ENCODE assay signal across 18 mouse cellular contexts in the genomic region with DNA sequence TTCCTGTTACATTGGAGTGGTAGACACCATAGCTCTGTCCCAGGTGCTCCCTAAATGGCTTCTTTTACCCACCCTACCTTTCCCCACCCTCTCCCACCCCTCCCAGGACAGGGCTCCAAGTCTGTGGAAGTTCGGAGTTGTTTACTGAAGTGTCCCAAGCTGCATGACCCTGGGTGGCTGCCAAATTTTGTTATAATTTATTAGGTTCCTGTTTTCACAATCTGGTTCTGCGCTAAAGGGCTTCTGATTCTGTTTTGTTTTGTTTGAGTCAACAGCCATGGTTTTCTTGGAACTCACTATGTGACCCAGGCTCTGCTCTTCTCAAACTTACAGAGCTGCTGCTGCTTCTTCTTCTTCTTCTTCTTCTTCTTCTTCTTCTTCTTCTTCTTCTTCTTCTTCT. TPM values are rescaled to one million over a fixed set of nuclear protein-coding genes. Genes with fewer than 3 reads are reported as not detected.
DNase-seq lines count a peak whose midpoint lies in the region; ATAC-seq and TF ChIP-seq lines count a peak whose summit lies in the region.
"Had no signal": no experiment of that assay in that cellular context is flagged by ENCODE, and none has a peak within 500 bp of the region (broad histone marks: within the 10 kb centered on the region; RNA-seq: fewer than 3 reads in every experiment).

No protein-coding gene starts in this region.

- H3K27me3 ChIP-seq in kidney, postnatal 0 days (ENCODE audit: insufficient read depth, low read length): no peaks in the 10 kb centered on the region
- no peaks in the 10 kb centered on the region for H3K27me3 ChIP-seq in kidney, embryonic 15.5 days
- H3K27me3 ChIP-seq in intestine, embryonic 16.5 days (replicated peaks; ENCODE audit: control insufficient read depth, insufficient read depth, low read length): no peaks in the 10 kb centered on the region
- H3K27me3 ChIP-seq: liver, embryonic 13.5 days; Patski had no signal

- no peaks in the 10 kb centered on the region for H3K9me3 ChIP-seq in kidney, postnatal 0 days (replicated peaks; ENCODE audit: low read length)
- H3K9me3 ChIP-seq in kidney, embryonic 15.5 days (replicated peaks): no peaks in the 10 kb centered on the region
- H3K9me3 ChIP-seq in intestine, embryonic 16.5 days (ENCODE audit: control insufficient read depth, low read length): no peaks in the 10 kb centered on the region
- H3K9me3 ChIP-seq: forebrain, embryonic 10.5 days; hindbrain, embryonic 10.5 days; limb, embryonic 10.5 days; liver, embryonic 13.5 days had no signal

- H3K4me1 ChIP-seq in kidney, postnatal 0 days (replicated peaks; ENCODE audit: insufficient read depth, low read length): no peaks in the 10 kb centered on the region
- H3K4me1 ChIP-seq in kidney, embryonic 15.5 days: no peaks in the 10 kb centered on the region
- H3K4me1 ChIP-seq in intestine, embryonic 16.5 days (ENCODE audit: control insufficient read depth, insufficient read depth, low read length): no peaks in the 10 kb centered on the region

- ATAC-seq in kidney, postnatal 0 days (replicated peaks; ENCODE audit: low FRiP score, low read depth): no peak
- no peak for ATAC-seq in kidney, embryonic 15.5 days (replicated peaks; ENCODE audit: low FRiP score)
- no peak for ATAC-seq in intestine, embryonic 16.5 days
- ATAC-seq: Patski had no signal

- DNase-seq in kidney, postnatal 0 days (ENCODE audit: low spot score): peak; percentile 73
- DNase-seq in lung, postnatal 10 days: peak; percentile 75
- no peak for DNase-seq in lung, postnatal 4 days
- peak; percentile 47 to 73 for DNase-seq in kidney, postnatal 25 days
- no peak for DNase-seq in urinary bladder, postnatal 10 days (ENCODE audit: low spot score)
- DNase-seq: cerebellum, adult 11 months; cerebellum, postnatal 25 days; liver, embryonic 13.5 days had no signal

- H3K36me3 ChIP-seq in kidney, postnatal 0 days (ENCODE audit: insufficient read depth, low read length): 0 out of 2 replicates have a peak, but pooled peaks cover 5% of the 10 kb centered on the region
- peaks cover 6% of the 10 kb centered on the region; the same call in 1 of the 2 replicates for H3K36me3 ChIP-seq in kidney, embryonic 15.5 days
- H3K36me3 ChIP-seq in intestine, embryonic 16.5 days (ENCODE audit: control insufficient read depth, insufficient read depth, low read length): no peaks in the 10 kb centered on the region
- H3K36me3 ChIP-seq: liver, embryonic 13.5 days had no signal

- 40% methylated on average over 2 of the region's 2 CpGs for WGBS in kidney, postnatal 0 days
- 46% methylated on average over 2 of the region's 2 CpGs for WGBS in kidney, embryonic 15.5 days
- WGBS in intestine, embryonic 16.5 days: 53% methylated on average over 2 of the region's 2 CpGs

- H3K4me3 ChIP-seq in kidney, postnatal 0 days (replicated peaks; ENCODE audit: low read depth, low read length): no peak overlapping the region
- H3K4me3 ChIP-seq in kidney, embryonic 15.5 days (replicated peaks): no peak overlapping the region
- H3K4me3 ChIP-seq in intestine, embryonic 16.5 days (ENCODE audit: low read length): no peak overlapping the region
- H3K4me3 ChIP-seq: forebrain, embryonic 10.5 days; hindbrain, embryonic 10.5 days; limb, embryonic 10.5 days; liver, embryonic 13.5 days had no signal

- TF ChIP-seq CTCF in kidney, postnatal 0 days (IDR thresholded peaks at IDR 0.05; ENCODE audit: low read depth): no peak

- no peak overlapping the region for H3K9ac ChIP-seq in kidney, postnatal 0 days (ENCODE audit: low read depth, low read length)
- no peak overlapping the region for H3K9ac ChIP-seq in kidney, embryonic 15.5 days
- H3K9ac ChIP-seq in intestine, embryonic 16.5 days (ENCODE audit: low read depth, low read length): no peak overlapping the region
- H3K9ac ChIP-seq: liver, embryonic 13.5 days had no signal

- H3K27ac ChIP-seq in kidney, postnatal 0 days: no peak overlapping the region
- no peak overlapping the region for H3K27ac ChIP-seq in kidney, embryonic 15.5 days
- no peak overlapping the region for H3K27ac ChIP-seq in intestine, embryonic 16.5 days (ENCODE audit: low read length)
- H3K27ac ChIP-seq: forebrain, embryonic 10.5 days; hindbrain, embryonic 10.5 days; limb, embryonic 10.5 days; liver, embryonic 13.5 days had no signal

- H3K4me2 ChIP-seq in kidney, postnatal 0 days (ENCODE audit: low read length): no peak overlapping the region
- no peak overlapping the region for H3K4me2 ChIP-seq in kidney, embryonic 15.5 days
- no peak overlapping the region for H3K4me2 ChIP-seq in intestine, embryonic 16.5 days (ENCODE audit: low read depth, low read length)
- H3K4me2 ChIP-seq: liver, embryonic 13.5 days; midbrain, embryonic 11.5 days had no signal

RNA-seq across cellular contexts. Expression of a gene that starts 1.3 kb away (rescaled TPM):
- polyA plus RNA-seq in kidney, postnatal 0 days (2015; fragmentation: Nextera tagmentation; extraction: Ambion mirVana): 0.13 TPM in 1 of 2 replicates, not detected in the other
- not detected in 2 replicates for polyA plus RNA-seq in kidney, embryonic 15.5 days (2015; fragmentation: Nextera tagmentation; extraction: Ambion mirVana)
- polyA plus RNA-seq in intestine, embryonic 16.5 days (2015; fragmentation: Nextera tagmentation; extraction: Ambion mirVana): not detected in 2 replicates
- polyA plus RNA-seq: forebrain, embryonic 10.5 days; heart, embryonic 16.5 days; hindbrain, embryonic 10.5 days; limb, embryonic 10.5 days; liver, embryonic 13.5 days; midbrain, embryonic 11.5 days; neural tube, embryonic 11.5 days; Patski had no signal

RNA-seq across cellular contexts. Expression of a gene that starts 3.3 kb away (rescaled TPM):
- polyA plus RNA-seq in kidney, postnatal 0 days (2015; fragmentation: Nextera tagmentation; extraction: Ambion mirVana): 0.14 TPM in 1 of 2 replicates, not detected in the other
- 2.6 and 3.4 TPM in 2 replicates for polyA plus RNA-seq in kidney, embryonic 15.5 days (2015; fragmentation: Nextera tagmentation; extraction: Ambion mirVana)
- 0.42 and 2.4 TPM in 2 replicates for polyA plus RNA-seq in intestine, embryonic 16.5 days (2015; fragmentation: Nextera tagmentation; extraction: Ambion mirVana)
- polyA plus RNA-seq: forebrain, embryonic 10.5 days; hindbrain, embryonic 10.5 days; large intestine, adult 2 months; limb, embryonic 10.5 days; neural tube, embryonic 11.5 days; Patski had no signal

RNA-seq across cellular contexts. Expression of a gene that starts 15.0 kb away (rescaled TPM):
- 37.0 and 41.5 TPM in 2 replicates for polyA plus RNA-seq in kidney, postnatal 0 days (2015; fragmentation: Nextera tagmentation; extraction: Ambion mirVana)
- 62.1 and 74.5 TPM in 2 replicates for polyA plus RNA-seq in kidney, embryonic 15.5 days (2015; fragmentation: Nextera tagmentation; extraction: Ambion mirVana)
- 25.5 and 28.2 TPM in 2 replicates for polyA plus RNA-seq in intestine, embryonic 16.5 days (2015; fragmentation: Nextera tagmentation; extraction: Ambion mirVana)

RNA-seq across cellular contexts. Expression of a gene that starts 15.1 kb away (rescaled TPM):
- 6.5 and 7.9 TPM in 2 replicates for polyA plus RNA-seq in kidney, postnatal 0 days (2015; fragmentation: Nextera tagmentation; extraction: Ambion mirVana)
- 7.4 and 8.3 TPM in 2 replicates for polyA plus RNA-seq in kidney, embryonic 15.5 days (2015; fragmentation: Nextera tagmentation; extraction: Ambion mirVana)
- 2.7 and 2.8 TPM in 2 replicates for polyA plus RNA-seq in intestine, embryonic 16.5 days (2015; fragmentation: Nextera tagmentation; extraction: Ambion mirVana)

RNA-seq across cellular contexts. Expression of a gene that starts 19.3 kb away (rescaled TPM):
- polyA plus RNA-seq in kidney, postnatal 0 days (2015; fragmentation: Nextera tagmentation; extraction: Ambion mirVana): 44.9 and 49.0 TPM in 2 replicates
- 59.6 and 70.7 TPM in 2 replicates for polyA plus RNA-seq in kidney, embryonic 15.5 days (2015; fragmentation: Nextera tagmentation; extraction: Ambion mirVana)
- 34.1 and 37.2 TPM in 2 replicates for polyA plus RNA-seq in intestine, embryonic 16.5 days (2015; fragmentation: Nextera tagmentation; extraction: Ambion mirVana)

Comparison
In these comparisons a context has a peak if more than half of its experiments do, and no peak if none do; other contexts are left out.
1. DNase-seq: peak in kidney, postnatal 0 days (single experiment), lung, postnatal 10 days (single experiment) and kidney, postnatal 25 days (2 of 2); none in lung, postnatal 4 days (0 of 2) and urinary bladder, postnatal 10 days (single experiment).